Mouse (Mus musculus) cortical plate, adult 2 months (tissue): ENCODE measurements at regions not wholly inside any gene's neighbourhood (a gene's known extent, or its start where the extent isn't known, plus 50 kb on each side); places are given as distances from the start of the nearest gene placed in this dataset.

Experiments
- CTCF ChIP-seq: fragments of 200-500 bp; IDR thresholded peaks from 2 replicates; pipeline ENCODE4 v1.5.1; 2011; ENCODE audit warnings: mild to moderate bottlenecking, control low read depth, low read length; ENCODE audit not compliant: insufficient read depth; ENCODE audit errors: extremely low read depth
- POLR2A ChIP-seq: fragments of 200-500 bp; IDR thresholded peaks from 2 replicates; pipeline ENCODE4 v1.6.1; 2011; ENCODE audit warnings: mild to moderate bottlenecking, low read length, control low read depth; ENCODE audit not compliant: insufficient read depth; ENCODE audit errors: extremely low read depth

DNA sequence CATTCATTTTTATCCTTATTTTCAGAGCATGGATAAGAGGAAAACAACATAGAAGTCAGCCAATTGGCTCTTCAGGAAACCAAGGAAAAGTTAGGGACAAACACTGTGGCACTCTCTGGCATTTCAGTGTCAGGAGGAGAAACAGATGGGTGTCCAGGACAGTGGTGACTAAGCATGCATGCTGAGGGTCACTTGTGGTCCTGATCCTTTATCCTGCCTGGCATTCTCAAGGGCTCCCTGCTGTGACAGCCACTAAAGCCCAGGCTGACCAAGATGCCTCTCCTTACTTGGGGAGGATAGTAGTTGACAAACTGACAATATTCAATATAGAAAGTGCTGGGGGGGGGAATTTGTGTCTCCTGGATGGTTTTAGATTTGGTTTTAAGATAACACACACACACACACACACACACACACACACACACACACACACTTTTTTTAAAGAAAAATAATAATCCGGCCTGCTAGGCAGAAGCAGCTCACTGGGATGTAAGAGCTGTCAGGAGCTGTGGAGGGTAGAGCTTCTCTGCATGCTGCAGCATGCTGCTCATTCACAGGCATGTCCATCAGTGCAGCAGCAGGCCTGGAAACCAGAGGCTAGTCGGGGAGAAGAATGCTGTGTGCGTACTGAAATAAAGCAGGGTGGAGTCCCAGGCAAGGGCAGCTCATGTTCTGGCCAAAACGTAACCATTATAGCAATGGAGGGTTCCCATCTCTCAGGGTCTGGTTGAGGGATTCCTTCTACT is 130.8 kb downstream of the Samd5 start:
- TF ChIP-seq CTCF (no peak), POLR2A (no peak)
